Mouse (Mus musculus): ENCODE results near the gene Kmt5b.

GRCm38 (mm10) chr19:3814461-3814860, 47.2 kb downstream of the Kmt5b start:
- TF ChIP-seq GATA1 (IDR thresholded peaks at IDR 0.05; ENCODE audit: borderline replicate concordance, low read length) (no peak), FLI1 (IDR thresholded peaks at IDR 0.05; ENCODE audit: low read length) (no peak)
